In the genomic region with DNA sequence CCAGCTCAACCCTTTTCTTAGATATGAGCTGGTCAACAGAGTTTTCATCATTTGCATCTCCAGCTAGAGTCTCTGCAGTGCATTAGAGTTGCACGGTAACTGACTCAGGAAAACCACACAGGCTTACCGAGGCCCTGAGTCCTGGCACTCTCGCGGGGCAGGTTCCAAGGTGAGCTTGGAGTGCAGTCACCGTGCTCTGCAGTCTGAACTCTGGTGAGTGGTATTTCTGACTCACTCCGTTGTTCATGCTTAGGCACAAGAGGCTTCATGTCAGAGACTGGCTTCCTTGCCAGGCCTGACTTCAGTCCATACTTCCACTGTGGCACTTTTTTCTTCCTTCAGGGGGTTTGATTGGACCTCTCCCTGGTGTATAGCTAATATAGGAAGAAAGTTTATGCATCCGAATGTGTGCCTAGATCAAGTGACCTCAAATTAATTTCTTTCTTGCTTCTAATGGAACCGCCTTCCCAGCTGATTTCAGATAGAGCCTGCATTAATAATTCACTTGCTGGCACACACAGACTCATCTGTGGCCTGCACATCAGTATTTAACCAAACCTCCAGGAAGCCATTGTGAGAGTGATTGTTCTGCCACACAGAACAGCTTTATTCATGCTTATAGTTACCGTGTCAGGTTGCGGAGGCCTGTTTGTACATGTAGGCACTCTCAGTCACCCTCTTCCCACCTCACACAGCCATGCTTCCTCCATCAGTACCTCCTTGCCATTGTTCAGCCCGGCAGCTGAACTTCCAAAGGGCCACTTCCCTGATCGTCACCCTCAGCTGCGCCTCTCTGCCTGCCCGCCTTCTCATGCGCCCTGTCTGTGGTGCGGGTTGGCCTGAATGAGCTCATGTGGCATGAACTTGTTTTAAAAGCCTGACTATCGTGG, we compare ENCODE assay signal across 19 mouse cellular contexts. TPM values are rescaled to one million over a fixed set of nuclear protein-coding genes. Genes with fewer than 3 reads are reported as not detected.
DNase-seq lines count a peak whose midpoint lies in the region; ATAC-seq and TF ChIP-seq lines count a peak whose summit lies in the region.
"Had no signal": no experiment of that assay in that cellular context is flagged by ENCODE, and none has a peak within 500 bp of the region (broad histone marks: within the 10 kb centered on the region; RNA-seq: fewer than 3 reads in every experiment).

No protein-coding gene starts in this region.

- H3K4me1 ChIP-seq in kidney, adult 2 months (ENCODE audit: control insufficient read depth, insufficient read depth, low read length), result peaks cover 22% of the 10 kb centered on the region
- peaks cover 25% of the 10 kb centered on the region for H3K4me1 ChIP-seq in kidney, embryonic 16.5 days (ENCODE audit: insufficient read depth, low read length)

- H3K36me3 ChIP-seq in kidney, adult 2 months (ENCODE audit: control insufficient read depth, insufficient read depth, low read length), result no peaks in the 10 kb centered on the region
- 0 out of 2 replicates have a peak, but pooled peaks cover 3% of the 10 kb centered on the region for H3K36me3 ChIP-seq in kidney, embryonic 16.5 days (ENCODE audit: insufficient read depth, low read length)
- H3K36me3 ChIP-seq: limb, embryonic 15.5 days had no signal

- no peaks in the 10 kb centered on the region for H3K9me3 ChIP-seq in kidney, embryonic 16.5 days (ENCODE audit: low read length)
- H3K9me3 ChIP-seq: limb, embryonic 15.5 days had no signal

- intact Hi-C loops in left cerebral cortex, postnatal 36 days (cut with DNase I), result no loop called here

- WGBS in kidney, adult 2 months, result 54% methylated on average over 17 of the region's 17 CpGs
- WGBS in kidney, embryonic 16.5 days, result 73% methylated on average over 17 of the region's 17 CpGs

- DNase-seq in kidney, adult 2 months, result peak; percentile 67
- no peak for DNase-seq in kidney, postnatal 10 days
- DNase-seq in 3134 (ENCODE audit: extremely low read depth, insufficient read length, low spot score) (peak; percentile 23), 3T3-L1 (ENCODE audit: low read depth, low spot score) (peak; percentile 54)
- DNase-seq in cerebellum, adult 11-12 months, result no peak
- no peak for DNase-seq in left cerebral cortex, postnatal 36 days (ENCODE audit: low spot score in 2 of 2)
- DNase-seq: adrenal gland, postnatal 10 days; cerebellum, adult 9-10 months; embryo, embryonic 11 days; heart, adult 18-20 months; heart, postnatal 10 days; lung, adult 2 months; right cerebral cortex, postnatal 25 days; thymus, postnatal 25 days had no signal

- H3K9ac ChIP-seq in kidney, embryonic 16.5 days (replicated peaks; ENCODE audit: low read length), result no peak overlapping the region
- H3K9ac ChIP-seq: limb, embryonic 15.5 days had no signal

- no peak for TF ChIP-seq POLR2A in kidney, adult 2 months (IDR thresholded peaks at IDR 0.05; ENCODE audit: low read depth, low read length)

- H3K27ac ChIP-seq in kidney, adult 2 months (ENCODE audit: insufficient read depth, low read depth, low read length), result peak overlapping the region; percentile 27
- peak overlapping the region; percentile 31 for H3K27ac ChIP-seq in kidney, embryonic 16.5 days (ENCODE audit: low read length)
- H3K27ac ChIP-seq: limb, embryonic 15.5 days had no signal

- no peak for ATAC-seq in kidney, embryonic 16.5 days (ENCODE audit: low FRiP score, low TSS enrichment)
- ATAC-seq: intestine, embryonic 16.5 days had no signal

- no peaks in the 10 kb centered on the region for H3K27me3 ChIP-seq in kidney, adult 2 months (replicated peaks; ENCODE audit: control insufficient read depth, insufficient read depth, low read length)
- H3K27me3 ChIP-seq in kidney, embryonic 16.5 days (ENCODE audit: insufficient read depth, low read length), result no peaks in the 10 kb centered on the region
- H3K27me3 ChIP-seq: limb, embryonic 15.5 days had no signal

- H3K4me3 ChIP-seq in kidney, adult 2 months (ENCODE audit: insufficient read depth, low read depth, low read length), result no peak overlapping the region
- H3K4me3 ChIP-seq in kidney, embryonic 16.5 days (ENCODE audit: low read length), result no peak overlapping the region
- H3K4me3 ChIP-seq: limb, embryonic 15.5 days; myocyte had no signal

- no peak for TF ChIP-seq CTCF in kidney, adult 2 months (conservative IDR thresholded peaks at IDR 0.05; ENCODE audit: insufficient read depth, insufficient read length, low read depth, low read length)

- no peak overlapping the region for H3K4me2 ChIP-seq in kidney, embryonic 16.5 days (replicated peaks; ENCODE audit: low read depth, low read length)
- H3K4me2 ChIP-seq: limb, embryonic 15.5 days had no signal

RNA-seq across cellular contexts. Expression of gene Has3, which starts 51.2 kb away (rescaled TPM):
- 0.72 and 0.98 TPM in 2 replicates for polyA plus RNA-seq in kidney, adult 2 months (2012; rRNA removed)
- polyA plus RNA-seq in kidney, embryonic 16.5 days (2015; fragmentation: Nextera tagmentation; extraction: Ambion mirVana), result 1.5 and 1.6 TPM in 2 replicates
- 1 to 10 TPM; 1.1 to 1.6 TPM for total RNA-seq in left cerebral cortex, postnatal 36 days (2021)
- total RNA-seq: megakaryocyte, adult 5-6 weeks had no signal

Comparison
In these comparisons a context has a peak if more than half of its experiments do, and no peak if none do; other contexts are left out.
1. DNase-seq: peak in kidney, adult 2 months (single experiment), 3134 (single experiment) and 3T3-L1 (single experiment); none in kidney, postnatal 10 days (single experiment), cerebellum, adult 11-12 months (single experiment) and left cerebral cortex, postnatal 36 days (0 of 2).